Mouse (Mus musculus): ENCODE results near the gene Nup214.

- no peak for TF ChIP-seq CEBPB (IDR thresholded peaks at IDR 0.05; ENCODE audit: low read depth)
- no peak for TF ChIP-seq MYOD1 (IDR thresholded peaks at IDR 0.05; ENCODE audit: control insufficient read depth, insufficient read length, low read depth)
- no peak for TF ChIP-seq CTCF (IDR thresholded peaks at IDR 0.05; ENCODE audit: control insufficient read depth, insufficient read depth, insufficient read length)
Observed at GRCm38 (mm10) chr2:31957211-31957610, 17.0 kb upstream of the Nup214 start.
